Mouse (Mus musculus) B cell, adult 2 months (primary cell): ENCODE data around the gene Blvra.
"Not testable (repeated sequence)": the region's sequence is repeated elsewhere in the genome, so short reads cannot be mapped to it uniquely, and the experiment has no call there.

ENCODE experiments used
- DNase-seq, 2 experiments: peaks; one replicate each; pipeline ENCODE4 v3.0.0; 2022

The Blvra gene

GRCm38 (mm10) chr2:127070435-127070841, at the start of gene Blvra:
Blvra (plus strand) TSS chr2:127070665.
- DNase-seq, result peak; percentile 80 to 81

DNA sequence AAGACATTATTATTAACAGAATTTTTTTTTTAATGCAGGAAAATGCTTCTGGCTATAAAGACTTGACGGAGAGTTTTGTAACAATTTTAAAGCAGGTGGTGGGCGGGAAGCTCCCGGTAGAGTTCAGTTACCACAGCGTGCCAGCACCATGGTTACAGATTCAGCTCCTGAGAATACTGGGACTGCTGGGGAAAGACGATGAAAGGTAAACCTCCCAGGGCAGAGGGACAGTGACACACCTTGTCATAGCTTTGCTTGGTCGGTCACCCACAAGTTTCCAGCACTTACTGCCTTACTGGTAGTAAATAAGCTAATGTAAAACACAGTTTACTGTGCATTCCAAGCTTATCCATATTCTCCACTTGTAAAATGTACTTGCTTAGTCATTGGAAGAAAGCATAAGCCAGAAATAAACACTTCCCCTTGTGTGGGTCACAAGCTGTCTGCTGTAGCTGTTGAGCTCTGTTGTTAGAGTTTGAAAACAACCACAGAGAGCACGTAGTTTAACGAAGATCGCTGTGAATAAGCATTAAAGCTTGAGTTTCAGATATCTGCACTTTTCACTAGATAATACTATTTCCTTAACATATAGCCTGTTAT, 35.4 kb upstream of the Blvra start:
- no peak for DNase-seq

DNA sequence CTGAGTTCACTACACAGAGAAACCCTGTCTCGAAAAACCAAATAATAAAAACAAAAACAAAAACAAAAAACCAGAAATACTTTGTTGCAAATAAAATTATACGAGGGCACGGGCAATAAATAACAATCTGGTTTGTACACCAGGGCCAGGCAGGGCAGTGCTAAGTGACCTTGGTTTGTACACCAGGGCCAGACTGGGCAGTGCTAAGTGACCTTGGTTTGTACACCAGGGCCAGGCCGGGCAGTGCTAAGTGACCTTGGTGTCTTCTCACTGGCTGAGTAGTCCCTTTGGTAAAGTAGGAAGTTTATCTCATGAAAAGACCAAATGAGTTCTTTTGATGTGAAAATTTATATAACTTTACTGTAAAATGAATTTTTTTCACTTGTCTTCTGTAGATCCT, 33.2 kb upstream of the Blvra start:
- no peak for DNase-seq

- DNase-seq, result no peak
Observed at GRCm38 (mm10) chr2:127061471-127061870, 9.0 kb upstream of the Blvra start.

DNA sequence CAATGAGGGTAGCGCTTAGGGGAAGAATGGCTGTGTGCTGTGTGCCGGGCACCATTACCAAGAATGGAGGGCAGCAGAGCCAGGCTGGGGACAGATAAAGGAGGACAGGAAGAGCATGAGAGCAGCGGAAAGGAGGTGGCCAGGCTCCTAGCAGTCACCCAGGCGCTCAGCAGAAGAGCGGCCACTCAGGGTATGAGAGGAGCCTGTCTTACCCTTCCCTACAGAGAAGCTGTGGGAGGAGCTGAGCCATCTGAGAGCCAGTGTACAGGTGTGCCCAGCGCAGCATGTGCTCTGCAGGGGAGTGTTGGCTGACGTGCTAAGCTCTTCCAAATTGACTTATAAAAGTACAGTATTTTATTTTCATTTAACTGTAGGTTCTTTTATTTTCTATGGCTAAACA, 1.7 kb upstream of the Blvra start:
- no peak for DNase-seq

DNA sequence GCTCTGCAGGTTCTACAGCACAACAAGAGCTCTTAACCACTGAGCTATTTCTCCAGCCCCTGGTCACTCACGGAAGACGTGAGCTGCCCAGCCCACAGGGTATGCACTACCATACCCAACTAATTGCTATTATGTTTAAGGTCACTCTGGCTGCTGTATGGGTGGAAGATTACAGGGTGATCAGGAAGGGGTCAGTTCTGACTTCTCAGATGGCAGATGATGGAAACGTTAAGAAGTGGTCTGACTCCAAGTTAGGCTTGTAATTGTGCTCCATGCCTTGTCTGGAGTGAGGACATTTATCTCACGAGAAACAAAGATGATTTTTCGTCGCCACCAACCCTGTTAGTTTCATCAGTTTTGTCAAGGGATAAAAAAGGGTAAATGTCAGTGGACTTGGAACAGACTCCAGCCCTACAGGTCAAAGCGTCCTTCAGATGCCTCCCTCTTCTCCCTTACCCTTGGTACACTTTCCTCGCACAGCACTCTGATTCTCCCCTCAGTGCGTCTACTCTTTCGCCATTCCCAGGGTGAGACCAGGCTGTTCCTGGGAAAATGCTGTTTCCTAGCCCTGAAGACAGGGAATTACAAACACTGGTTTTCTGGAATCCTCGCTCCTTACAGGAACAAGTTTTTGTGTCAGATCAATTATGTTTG, 557 bp upstream of the Blvra start:
- no peak for DNase-seq

DNA sequence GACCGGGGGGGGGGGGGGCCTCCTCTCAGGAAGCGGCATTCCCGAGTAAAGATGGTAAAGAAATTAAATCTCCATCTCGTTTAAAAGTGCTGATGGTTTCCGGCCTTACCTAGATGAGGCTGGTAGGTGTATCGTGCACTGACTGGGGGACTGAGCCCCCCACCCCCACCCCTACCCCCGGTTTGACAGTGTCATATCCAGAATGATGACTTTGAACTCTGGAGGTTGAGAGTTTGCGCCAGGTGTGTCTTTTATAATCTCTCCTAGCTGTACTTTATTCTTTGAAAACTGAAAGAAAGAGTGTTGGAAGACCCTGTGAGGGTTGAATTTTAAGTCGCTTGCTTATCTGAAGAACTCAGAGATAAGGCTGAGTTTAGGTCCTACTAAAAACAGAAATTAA, 414 bp downstream of the Blvra start:
- DNase-seq, result no peak

- DNase-seq, result no peak
Observed at GRCm38 (mm10) chr2:127074116-127074515, 3.7 kb downstream of the Blvra start.

DNA sequence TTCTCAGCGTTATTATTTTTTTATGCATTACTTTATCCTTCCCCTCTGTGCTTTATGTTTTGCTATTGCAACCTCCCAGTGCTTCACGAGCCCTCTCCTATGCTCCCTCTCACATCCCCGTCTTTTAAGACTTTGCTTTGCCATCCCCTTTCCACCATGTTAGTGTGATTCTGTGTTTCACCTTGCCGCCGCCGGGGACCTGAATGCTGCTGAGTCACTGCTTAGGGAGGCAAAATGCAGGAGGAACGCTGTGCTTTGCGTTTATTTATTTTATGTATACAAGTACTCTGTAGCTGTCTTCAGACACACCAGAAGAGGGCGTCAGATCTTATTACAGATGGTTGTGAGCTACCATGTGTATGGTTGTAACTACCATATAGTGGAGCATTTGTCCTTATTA, 7.1 kb downstream of the Blvra start:
- DNase-seq, result no peak

GRCm38 (mm10) chr2:127079066-127079465, 8.6 kb downstream of the Blvra start:
- DNase-seq, result not testable (repeated sequence)

GRCm38 (mm10) chr2:127079881-127080590, 9.6 kb downstream of the Blvra start:
- DNase-seq, result no peak

DNA sequence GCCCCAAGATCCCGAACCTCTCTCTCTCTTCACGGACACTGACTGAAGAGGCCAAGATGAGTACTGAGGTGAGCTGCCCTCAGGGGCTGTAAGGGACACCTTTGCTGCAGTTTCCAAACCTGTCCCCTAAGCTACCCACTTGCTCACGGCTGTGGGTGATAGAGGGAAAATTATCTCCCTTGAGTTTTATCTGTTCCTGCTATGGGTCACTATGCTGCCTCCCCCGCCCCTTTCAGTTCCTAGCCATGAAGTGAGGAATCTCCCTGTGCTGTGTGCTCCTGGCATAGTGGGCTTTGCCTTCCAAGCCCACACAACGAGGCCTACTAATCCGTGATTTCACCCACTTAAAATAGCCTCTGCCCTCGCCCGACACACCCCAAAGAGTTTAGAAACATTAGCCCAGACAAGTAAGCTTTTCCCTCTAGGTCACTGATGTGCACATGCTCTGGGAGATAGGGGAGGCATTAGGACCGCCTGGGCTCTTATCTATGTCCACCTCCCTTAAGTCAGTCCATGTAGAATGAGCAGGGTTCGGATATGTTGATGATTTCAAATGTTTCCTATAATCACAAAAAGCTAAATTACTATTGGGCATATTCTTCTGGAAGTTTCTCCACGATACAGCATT, 10.2 kb downstream of the Blvra start:
- no peak for DNase-seq

DNA sequence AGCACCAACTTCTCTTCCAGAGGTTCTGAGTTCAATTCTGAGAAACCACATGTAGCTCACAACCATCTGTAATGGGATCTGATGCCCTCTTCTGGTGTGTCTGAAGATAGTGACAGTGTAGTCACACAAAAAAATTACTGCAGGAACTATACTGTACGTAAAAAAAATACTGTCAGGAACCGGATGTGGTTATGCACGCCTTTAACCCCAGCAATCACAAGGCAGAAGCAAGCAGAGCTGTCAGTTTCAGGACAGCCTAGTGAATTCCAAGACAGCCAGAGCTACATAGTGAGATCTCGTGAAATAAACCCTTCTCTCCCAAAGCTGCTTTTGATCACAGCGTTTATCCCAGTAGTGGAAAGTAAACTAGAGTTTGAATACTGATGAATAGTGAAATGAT, 15.8 kb downstream of the Blvra start:
- DNase-seq, result peak; percentile 21 to 29

DNA sequence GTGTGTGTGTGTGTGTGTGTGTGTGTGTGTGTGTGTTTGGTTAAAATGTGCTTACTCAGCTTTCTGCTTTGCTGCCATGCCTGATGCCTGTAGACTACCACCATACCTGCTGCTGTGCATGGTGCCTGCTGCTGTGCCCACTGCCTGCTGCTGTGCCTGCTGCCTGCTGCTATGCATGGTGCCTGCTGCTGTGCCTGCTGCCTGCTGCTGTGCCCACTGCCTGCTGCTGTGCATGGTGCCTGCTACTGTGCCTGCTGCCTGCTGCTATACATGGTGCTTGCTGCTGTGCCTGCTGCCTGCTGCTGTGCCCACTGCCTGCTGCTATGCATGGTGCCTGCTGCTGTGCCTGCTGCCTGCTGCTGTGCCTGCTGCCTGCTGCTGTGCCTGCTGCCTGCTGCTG, 19.7 kb downstream of the Blvra start:
- not testable (repeated sequence) for DNase-seq

- no peak for DNase-seq
Observed at GRCm38 (mm10) chr2:127092000-127092399, 21.5 kb downstream of the Blvra start.

- no peak for DNase-seq
Observed at GRCm38 (mm10) chr2:127108986-127109385, 38.5 kb downstream of the Blvra start.

- DNase-seq, result no peak
Observed at GRCm38 (mm10) chr2:127121591-127122235, 51.2 kb downstream of the Blvra start.

DNA sequence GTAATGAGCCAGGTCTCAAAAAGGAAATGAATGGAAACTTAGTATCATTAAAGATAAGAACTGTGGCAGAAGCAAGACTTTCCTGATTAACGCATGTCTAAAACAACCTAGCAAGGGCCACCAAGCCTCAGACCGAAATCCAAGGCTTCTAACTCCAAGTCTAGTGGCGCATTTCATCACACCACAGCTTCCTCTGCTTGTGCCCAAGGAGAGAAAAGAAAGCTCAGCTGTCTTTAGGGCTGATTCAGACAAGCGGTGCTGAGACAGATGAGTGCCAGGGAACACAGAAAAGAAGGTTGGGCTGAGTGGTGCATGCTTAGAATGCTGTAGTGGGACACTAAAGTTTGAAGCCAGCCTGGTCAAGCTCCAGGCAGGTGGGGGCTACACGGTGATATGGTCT, 58.5 kb downstream of the Blvra start:
- DNase-seq, result no peak

DNA sequence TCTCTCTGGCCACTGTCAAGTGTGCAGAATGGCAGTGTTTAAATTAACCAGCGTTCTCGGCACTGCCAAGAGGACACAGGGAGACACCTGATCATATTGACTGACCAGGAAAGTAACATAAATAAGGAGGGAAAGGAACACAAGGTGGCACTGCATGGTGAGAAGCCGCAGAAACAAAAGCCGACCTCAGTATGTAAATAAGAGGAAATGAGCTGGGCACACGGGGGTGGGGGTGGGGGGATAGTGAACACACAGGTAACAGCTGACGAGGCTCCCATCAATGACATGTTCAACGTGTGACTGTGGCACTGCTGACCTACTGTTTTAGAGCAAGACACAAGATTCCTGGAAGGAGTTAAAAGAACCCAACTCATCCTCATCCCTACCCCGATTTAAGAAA, 60.9 kb downstream of the Blvra start:
- DNase-seq, result peak; percentile 20 to 22

- DNase-seq, result peak; percentile 98 to 99
Observed at GRCm38 (mm10) chr2:127133621-127134461, 63.4 kb downstream of the Blvra start, which contains the start of gene Ncaph. Ncaph (minus strand) TSS chr2:127133954.

GRCm38 (mm10) chr2:127135255-127135654, 64.8 kb downstream of the Blvra start:
- DNase-seq, result peak; percentile 37 to 40

GRCm38 (mm10) chr2:127136979-127137378, 66.5 kb downstream of the Blvra start:
- peak; percentile 16 to 36 for DNase-seq
